Mouse (Mus musculus): ENCODE measurements around the gene Golph3. TPM values are rescaled to one million over a fixed set of nuclear protein-coding genes. Genes with fewer than 3 reads are reported as not detected.

Golph3 gene
- polyA plus RNA-seq (2015; fragmentation: Nextera tagmentation; extraction: Ambion mirVana), result 61.6 and 61.7 TPM in 2 replicates

DNA sequence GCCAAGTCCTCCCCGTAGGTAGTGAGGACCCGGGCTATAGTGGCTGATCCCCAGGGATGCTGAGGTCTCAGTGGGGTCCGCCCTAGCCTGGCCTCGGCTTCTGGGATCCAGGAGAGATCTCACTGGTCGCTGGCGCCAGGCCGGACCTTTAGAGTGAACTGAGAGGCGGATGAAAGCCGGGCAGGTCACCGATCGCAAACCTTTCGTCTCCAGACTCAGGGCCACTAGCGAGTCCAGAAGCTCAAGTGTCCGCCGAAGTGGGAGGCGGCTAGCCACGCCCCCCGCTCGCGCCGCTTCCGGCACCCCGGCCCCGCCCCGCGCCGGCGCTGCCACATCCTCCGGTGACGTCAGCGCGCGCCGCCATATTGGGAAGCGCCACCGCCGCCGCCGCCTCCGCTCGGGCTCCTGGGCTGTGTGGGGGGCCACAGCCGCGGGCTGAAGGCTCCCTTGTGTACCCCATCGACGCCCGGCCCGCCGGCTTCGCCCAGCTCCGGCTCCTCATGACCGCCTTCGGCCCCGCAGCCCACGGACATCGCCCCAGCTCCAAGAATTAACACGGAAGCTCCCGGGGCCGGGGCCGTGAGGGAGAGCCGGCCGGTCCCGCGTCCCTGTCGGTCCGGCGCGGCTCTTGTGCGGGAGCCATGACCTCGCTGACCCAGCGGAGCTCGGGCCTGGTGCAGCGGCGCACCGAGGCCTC, at the start of gene Golph3:
Gene Golph3 (plus strand): TSS at position 360 of the 697 bp plus-strand sequence.
- Histone ChIP-seq H3K27ac (ENCODE audit: low read length) (peak within 1 kb of the TSS; percentile 89), H3K4me2 (ENCODE audit: low read length) (peak within 1 kb of the TSS; percentile 80), H3K27me3 (ENCODE audit: control insufficient read depth, insufficient read depth, low read depth, low read length) (peaks cover 3% of the 10 kb centered on the region; the same call in 1 of the 2 replicates), H3K4me3 (ENCODE audit: low read depth, low read length) (peak within 1 kb of the TSS; percentile 78), H3K4me1 (ENCODE audit: control insufficient read depth, insufficient read depth, low read length) (peaks cover 24% of the 10 kb centered on the region), H3K9ac (ENCODE audit: low read depth, low read length) (peak within 1 kb of the TSS; percentile 99), H3K9me3 (replicated peaks; ENCODE audit: control insufficient read depth, low read length, poor library complexity, severe bottlenecking) (no peaks in the 10 kb centered on the region), H3K36me3 (ENCODE audit: control insufficient read depth, insufficient read depth, low read length) (peaks cover 3% of the 10 kb centered on the region; the same call in 1 of the 2 replicates)
- ATAC-seq, result peak; percentile 97
- WGBS, result under 1% methylated on average over 72 of the region's 74 CpGs

DNA sequence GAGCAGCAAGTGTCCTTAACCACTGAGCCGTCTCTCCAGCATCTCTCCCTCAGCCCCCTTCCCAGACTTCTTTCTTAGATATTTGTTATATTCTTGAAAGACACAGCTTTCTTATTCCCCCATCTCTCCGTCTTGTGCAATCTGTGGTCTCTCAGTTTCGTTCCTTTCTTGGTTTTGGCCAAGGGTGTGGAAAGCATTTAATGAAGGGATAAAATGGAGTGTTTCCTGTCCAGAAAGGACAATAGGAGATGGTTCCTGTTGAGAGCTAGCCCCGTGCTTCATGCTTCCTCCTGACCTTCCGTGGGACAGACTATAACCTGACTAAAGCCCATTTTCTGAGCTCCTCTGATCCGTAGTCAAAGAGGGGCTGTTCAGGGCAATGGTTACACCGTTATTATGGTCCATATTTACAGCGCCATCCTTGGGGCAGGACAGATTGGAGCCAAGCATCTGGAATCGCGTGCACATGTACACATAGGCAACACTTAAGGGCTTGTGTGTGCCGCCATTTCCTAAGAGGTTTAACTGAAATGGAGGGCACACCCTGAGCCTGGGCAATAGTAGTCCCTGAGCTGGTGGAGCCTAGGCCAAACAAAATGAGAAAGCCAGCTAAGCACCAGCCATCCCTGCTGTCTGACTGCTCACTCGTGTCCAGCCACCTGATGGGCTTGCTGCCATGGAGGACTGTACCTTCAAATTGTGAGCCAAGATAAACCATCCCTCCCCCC, 47.8 kb upstream of the Golph3 start:
- H3K27me3 ChIP-seq (ENCODE audit: control insufficient read depth, insufficient read depth, low read depth, low read length), result no peaks in the 10 kb centered on the region
- no peak overlapping the region for H3K4me2 ChIP-seq (ENCODE audit: low read length)
- H3K4me1 ChIP-seq (ENCODE audit: control insufficient read depth, insufficient read depth, low read length), result no peaks in the 10 kb centered on the region
- 83% methylated on average over 12 of the region's 12 CpGs for WGBS
- H3K36me3 ChIP-seq (ENCODE audit: control insufficient read depth, insufficient read depth, low read length), result peaks cover 8% of the 10 kb centered on the region
- H3K9me3 ChIP-seq (replicated peaks; ENCODE audit: control insufficient read depth, low read length, poor library complexity, severe bottlenecking), result no peaks in the 10 kb centered on the region
- no peak for ATAC-seq
- H3K9ac ChIP-seq (ENCODE audit: low read depth, low read length), result no peak overlapping the region
- H3K27ac ChIP-seq (ENCODE audit: low read length), result no peak overlapping the region
- no peak overlapping the region for H3K4me3 ChIP-seq (ENCODE audit: low read depth, low read length)

DNA sequence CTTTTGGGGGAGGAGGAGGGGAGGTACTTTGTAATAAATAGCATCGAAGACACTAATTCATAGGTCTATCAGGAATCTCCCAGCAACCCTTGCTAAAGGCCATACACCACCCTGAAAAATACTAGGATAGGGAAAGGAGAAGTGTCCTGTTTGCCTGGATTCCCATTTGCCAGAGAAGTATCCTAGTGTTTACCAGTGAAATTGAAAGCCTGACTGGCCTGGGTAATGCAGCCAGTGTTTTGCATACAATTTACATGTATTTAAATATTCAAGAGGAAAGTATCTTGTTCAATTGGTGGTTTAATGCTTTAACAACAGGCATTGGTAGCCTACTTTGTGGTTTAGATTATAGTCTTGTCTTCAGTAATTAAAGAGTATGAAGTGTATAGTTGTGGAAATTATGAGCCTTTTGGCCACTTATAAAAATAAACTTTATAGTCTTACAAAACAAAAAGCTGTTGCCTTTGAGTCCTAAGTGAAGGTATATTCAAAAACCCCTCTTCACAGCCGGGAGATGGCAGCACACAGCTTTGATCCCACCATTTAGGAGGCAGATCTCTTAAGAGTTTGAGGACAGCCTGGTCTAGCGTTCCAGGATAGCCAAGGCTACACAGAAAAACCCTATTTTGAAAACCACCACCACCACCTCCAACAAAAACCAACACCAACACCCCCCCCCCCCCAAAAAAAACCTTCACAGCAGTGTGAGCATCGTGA, 47.0 kb upstream of the Golph3 start:
- WGBS, result 67% methylated on average over 4 of the region's 4 CpGs
- H3K4me1 ChIP-seq (ENCODE audit: control insufficient read depth, insufficient read depth, low read length), result no peaks in the 10 kb centered on the region
- no peak overlapping the region for H3K4me3 ChIP-seq (ENCODE audit: low read depth, low read length)
- H3K36me3 ChIP-seq (ENCODE audit: control insufficient read depth, insufficient read depth, low read length), result peaks cover 8% of the 10 kb centered on the region
- no peak for ATAC-seq
- no peaks in the 10 kb centered on the region for H3K9me3 ChIP-seq (replicated peaks; ENCODE audit: control insufficient read depth, low read length, poor library complexity, severe bottlenecking)
- no peak overlapping the region for H3K9ac ChIP-seq (ENCODE audit: low read depth, low read length)
- H3K4me2 ChIP-seq (ENCODE audit: low read length), result no peak overlapping the region
- H3K27ac ChIP-seq (ENCODE audit: low read length), result no peak overlapping the region
- H3K27me3 ChIP-seq (ENCODE audit: control insufficient read depth, insufficient read depth, low read depth, low read length), result no peaks in the 10 kb centered on the region

DNA sequence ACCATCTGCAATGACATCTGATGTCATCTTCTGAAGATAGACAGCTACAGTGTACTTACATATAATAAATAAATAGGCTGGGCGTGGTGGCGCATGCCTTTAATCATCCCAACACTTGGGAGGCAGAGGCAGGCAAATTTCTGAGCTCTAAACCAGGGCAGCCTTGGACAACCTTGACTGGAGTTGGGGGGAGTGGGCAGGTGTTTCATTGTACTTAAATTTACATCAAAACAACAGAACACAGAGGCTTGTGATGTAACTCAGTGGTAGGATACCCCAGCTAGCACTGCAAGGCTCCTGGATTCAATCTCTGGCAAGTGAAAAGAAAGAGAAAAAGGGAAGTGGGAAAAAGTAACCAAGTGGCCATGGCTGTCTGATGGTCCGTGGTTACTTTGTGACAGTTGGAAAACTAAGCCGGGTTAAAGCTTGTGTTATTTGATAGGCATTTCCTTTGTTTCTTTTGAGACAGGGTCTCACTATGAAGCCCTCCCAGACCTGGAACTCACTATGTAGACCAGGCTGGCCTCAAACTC, 46.1 kb upstream of the Golph3 start:
- Histone ChIP-seq H3K4me1 (ENCODE audit: control insufficient read depth, insufficient read depth, low read length) (no peaks in the 10 kb centered on the region), H3K36me3 (ENCODE audit: control insufficient read depth, insufficient read depth, low read length) (no peaks in the 10 kb centered on the region; the same call in 1 of the 2 replicates), H3K4me2 (ENCODE audit: low read length) (no peak overlapping the region), H3K27ac (ENCODE audit: low read length) (no peak overlapping the region), H3K4me3 (ENCODE audit: low read depth, low read length) (no peak overlapping the region), H3K9me3 (replicated peaks; ENCODE audit: control insufficient read depth, low read length, poor library complexity, severe bottlenecking) (no peaks in the 10 kb centered on the region), H3K9ac (ENCODE audit: low read depth, low read length) (no peak overlapping the region), H3K27me3 (ENCODE audit: control insufficient read depth, insufficient read depth, low read depth, low read length) (no peaks in the 10 kb centered on the region)
- no peak for ATAC-seq
- WGBS, result 81% methylated on average over 4 of the region's 4 CpGs

DNA sequence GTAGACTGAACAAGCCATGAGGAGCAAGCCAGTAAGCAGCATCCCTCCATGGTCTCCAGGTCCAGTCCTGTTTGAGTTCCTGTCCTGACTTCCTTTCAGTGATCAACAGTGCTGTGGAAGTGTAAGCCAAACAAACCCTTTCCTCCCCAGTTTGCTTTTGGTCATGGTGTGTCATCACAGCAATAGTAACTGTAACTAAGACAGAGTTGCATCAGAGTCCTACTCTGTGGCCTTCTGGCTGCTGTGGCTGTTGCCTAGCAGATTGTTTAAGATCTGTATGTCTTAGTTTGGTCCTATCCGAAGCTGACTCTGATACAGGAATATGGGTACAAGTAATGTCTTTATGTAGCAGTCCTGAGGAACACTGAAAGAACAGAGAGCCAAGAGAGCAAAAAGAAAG, 41.4 kb upstream of the Golph3 start:
- H3K9me3 ChIP-seq (replicated peaks; ENCODE audit: control insufficient read depth, low read length, poor library complexity, severe bottlenecking), result no peaks in the 10 kb centered on the region; the same call in 1 of the 2 replicates
- H3K9ac ChIP-seq (ENCODE audit: low read depth, low read length), result no peak overlapping the region
- no peak overlapping the region for H3K27ac ChIP-seq (ENCODE audit: low read length)
- H3K4me2 ChIP-seq (ENCODE audit: low read length), result no peak overlapping the region
- no peak for ATAC-seq
- no peaks in the 10 kb centered on the region for H3K36me3 ChIP-seq (ENCODE audit: control insufficient read depth, insufficient read depth, low read length)
- WGBS, result 92% methylated on average over 1 of the region's 1 CpGs
- H3K4me3 ChIP-seq (ENCODE audit: low read depth, low read length), result no peak overlapping the region
- H3K27me3 ChIP-seq (ENCODE audit: control insufficient read depth, insufficient read depth, low read depth, low read length), result no peaks in the 10 kb centered on the region
- H3K4me1 ChIP-seq (ENCODE audit: control insufficient read depth, insufficient read depth, low read length), result no peaks in the 10 kb centered on the region

DNA sequence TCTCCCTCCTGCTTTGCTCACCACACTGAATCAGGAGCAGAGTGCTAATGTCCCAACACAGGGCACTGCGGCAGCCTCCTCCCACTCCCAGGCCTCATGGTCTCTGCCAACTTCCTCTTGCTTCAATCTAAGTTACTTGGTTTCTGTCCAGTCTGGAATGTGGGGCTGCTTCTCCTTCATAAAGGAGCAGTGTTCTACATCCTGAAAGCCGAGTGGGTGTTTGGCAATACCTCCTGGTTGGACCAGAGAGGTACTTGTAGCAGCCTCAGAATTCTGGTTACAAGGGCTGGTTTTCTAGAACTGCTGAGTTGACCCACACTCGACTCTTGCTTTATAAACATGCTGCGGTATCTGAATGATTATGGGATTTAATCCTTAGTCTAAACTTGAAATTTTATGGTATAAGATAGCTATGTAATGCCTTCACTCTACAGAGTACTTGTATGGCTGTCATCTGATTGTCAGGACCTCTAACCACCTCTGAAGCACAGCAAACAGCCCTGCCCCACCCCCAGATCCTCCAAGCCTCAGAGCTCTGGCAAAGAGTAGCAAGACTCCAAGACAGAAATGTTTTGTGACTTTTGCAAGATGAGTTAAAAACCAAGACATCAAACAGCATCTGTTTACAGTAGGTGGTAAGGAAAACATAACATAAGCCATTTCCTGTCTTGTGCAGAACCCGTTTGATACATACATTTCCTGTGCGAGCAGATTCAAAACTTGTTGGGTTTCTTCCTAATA, 36.3 kb upstream of the Golph3 start:
- WGBS, result 81% methylated on average over 6 of the region's 6 CpGs
- Histone ChIP-seq H3K4me3 (ENCODE audit: low read depth, low read length) (no peak overlapping the region), H3K27me3 (ENCODE audit: control insufficient read depth, insufficient read depth, low read depth, low read length) (no peaks in the 10 kb centered on the region), H3K9me3 (replicated peaks; ENCODE audit: control insufficient read depth, low read length, poor library complexity, severe bottlenecking) (no peaks in the 10 kb centered on the region; the same call in 1 of the 2 replicates), H3K9ac (ENCODE audit: low read depth, low read length) (no peak overlapping the region), H3K4me2 (ENCODE audit: low read length) (no peak overlapping the region), H3K4me1 (ENCODE audit: control insufficient read depth, insufficient read depth, low read length) (no peaks in the 10 kb centered on the region), H3K36me3 (ENCODE audit: control insufficient read depth, insufficient read depth, low read length) (no peaks in the 10 kb centered on the region), H3K27ac (ENCODE audit: low read length) (no peak overlapping the region)
- ATAC-seq, result peak; percentile 25; the same call in 1 of the 2 replicates

DNA sequence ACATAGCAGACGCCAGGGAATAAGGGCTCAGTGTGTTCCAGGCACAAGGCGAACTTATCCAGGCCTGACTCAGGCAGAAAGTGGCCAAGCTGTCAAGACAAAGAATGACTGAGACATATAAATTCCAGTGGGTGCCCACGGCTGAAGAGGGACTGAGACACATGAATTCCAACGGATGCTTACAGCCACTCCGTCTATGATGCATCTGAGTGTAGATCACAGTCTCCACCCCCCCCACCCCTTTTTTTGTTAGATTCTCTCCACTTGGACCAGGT, 35.8 kb upstream of the Golph3 start:
- no peaks in the 10 kb centered on the region for H3K36me3 ChIP-seq (ENCODE audit: control insufficient read depth, insufficient read depth, low read length)
- H3K9ac ChIP-seq (ENCODE audit: low read depth, low read length), result no peak overlapping the region
- no peak for ATAC-seq
- no peak overlapping the region for H3K4me2 ChIP-seq (ENCODE audit: low read length)
- no peak overlapping the region for H3K27ac ChIP-seq (ENCODE audit: low read length)
- H3K4me1 ChIP-seq (ENCODE audit: control insufficient read depth, insufficient read depth, low read length), result no peaks in the 10 kb centered on the region
- H3K9me3 ChIP-seq (replicated peaks; ENCODE audit: control insufficient read depth, low read length, poor library complexity, severe bottlenecking), result no peaks in the 10 kb centered on the region; the same call in 1 of the 2 replicates
- H3K4me3 ChIP-seq (ENCODE audit: low read depth, low read length), result no peak overlapping the region
- no peaks in the 10 kb centered on the region for H3K27me3 ChIP-seq (ENCODE audit: control insufficient read depth, insufficient read depth, low read depth, low read length)
- 88% methylated on average over 5 of the region's 5 CpGs for WGBS

DNA sequence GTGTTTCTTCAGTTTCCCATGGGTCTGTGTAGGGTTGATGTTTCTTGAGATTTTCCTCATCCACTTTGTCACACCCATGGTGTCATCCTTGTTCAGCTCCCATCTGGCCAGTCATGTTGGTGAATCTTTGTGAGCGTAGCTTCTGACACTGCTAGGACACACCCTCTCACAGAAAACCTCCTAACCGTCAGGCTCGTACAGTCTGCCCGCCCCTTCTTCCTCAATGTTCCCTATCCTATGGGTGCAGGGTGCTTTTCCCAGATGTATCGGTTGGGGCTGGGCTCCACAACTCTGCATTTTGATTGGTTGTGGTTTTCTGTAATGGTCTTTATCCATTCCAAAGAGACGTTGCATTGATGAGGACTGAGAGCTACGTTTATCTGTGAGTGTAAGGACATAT, 30.9 kb upstream of the Golph3 start:
- no peaks in the 10 kb centered on the region for H3K9me3 ChIP-seq (replicated peaks; ENCODE audit: control insufficient read depth, low read length, poor library complexity, severe bottlenecking)
- 89% methylated on average over 7 of the region's 7 CpGs for WGBS
- H3K4me2 ChIP-seq (ENCODE audit: low read length), result no peak overlapping the region
- H3K36me3 ChIP-seq (ENCODE audit: control insufficient read depth, insufficient read depth, low read length), result no peaks in the 10 kb centered on the region
- no peak overlapping the region for H3K4me3 ChIP-seq (ENCODE audit: low read depth, low read length)
- H3K9ac ChIP-seq (ENCODE audit: low read depth, low read length), result no peak overlapping the region
- H3K27ac ChIP-seq (ENCODE audit: low read length), result no peak overlapping the region
- no peaks in the 10 kb centered on the region for H3K4me1 ChIP-seq (ENCODE audit: control insufficient read depth, insufficient read depth, low read length)
- no peak for ATAC-seq
- H3K27me3 ChIP-seq (ENCODE audit: control insufficient read depth, insufficient read depth, low read depth, low read length), result no peaks in the 10 kb centered on the region

All from midbrain, embryonic 16.5 days (tissue).